Mouse (Mus musculus) left cerebral cortex, adult 9 months (tissue): ENCODE measurements at regions not wholly inside any gene's neighbourhood (a gene's known extent, or its start where the extent isn't known, plus 50 kb on each side); places are given as distances from the start of the nearest gene placed in this dataset.

Source experiments
- DNase-seq, 2 experiments: peaks; one replicate each; pipeline ENCODE4 v3.0.0; 2022; ENCODE audit warnings: low spot score in 2 of 2

DNA sequence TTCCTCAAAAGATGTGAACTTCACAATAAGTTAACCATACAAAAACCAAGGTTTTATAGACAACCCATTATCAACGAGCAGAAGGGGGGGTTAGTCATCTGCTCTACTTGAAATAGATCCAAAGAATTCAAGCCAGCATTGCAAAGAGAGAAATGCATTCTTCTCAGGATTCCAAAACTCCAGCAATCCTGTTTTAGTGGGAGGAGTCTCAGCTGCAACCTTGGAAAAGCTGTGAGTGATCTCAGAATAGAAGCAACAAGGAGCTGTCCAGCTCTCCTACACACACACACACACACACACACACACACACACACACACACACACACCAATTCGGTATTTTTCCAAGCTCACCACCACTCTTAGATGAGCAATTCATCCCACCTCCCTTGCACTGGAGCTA is 149.0 kb upstream of the BC052040 start:
- peak in 1 of 2 experiments; percentile 14 for DNase-seq

DNA sequence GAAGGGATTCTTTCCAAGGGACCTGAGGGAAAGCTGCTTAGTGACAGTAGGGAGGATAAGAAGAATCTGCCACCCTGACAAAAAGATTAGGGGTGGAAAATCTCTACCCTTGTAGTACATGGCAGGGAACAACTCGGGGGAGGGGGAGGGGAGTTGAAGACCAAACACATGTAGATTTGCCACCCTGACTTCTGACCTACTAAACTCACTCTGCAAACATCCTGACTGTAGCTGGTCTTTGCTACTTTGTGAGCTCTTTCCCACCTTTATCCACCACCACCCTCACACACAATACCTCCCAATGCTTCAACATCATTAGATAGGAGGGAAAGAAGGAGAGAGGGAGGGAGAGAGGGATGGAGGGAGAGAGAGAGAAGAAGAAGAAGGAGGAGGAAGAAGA is 140.4 kb upstream of the BC052040 start:
- DNase-seq: no peak

DNA sequence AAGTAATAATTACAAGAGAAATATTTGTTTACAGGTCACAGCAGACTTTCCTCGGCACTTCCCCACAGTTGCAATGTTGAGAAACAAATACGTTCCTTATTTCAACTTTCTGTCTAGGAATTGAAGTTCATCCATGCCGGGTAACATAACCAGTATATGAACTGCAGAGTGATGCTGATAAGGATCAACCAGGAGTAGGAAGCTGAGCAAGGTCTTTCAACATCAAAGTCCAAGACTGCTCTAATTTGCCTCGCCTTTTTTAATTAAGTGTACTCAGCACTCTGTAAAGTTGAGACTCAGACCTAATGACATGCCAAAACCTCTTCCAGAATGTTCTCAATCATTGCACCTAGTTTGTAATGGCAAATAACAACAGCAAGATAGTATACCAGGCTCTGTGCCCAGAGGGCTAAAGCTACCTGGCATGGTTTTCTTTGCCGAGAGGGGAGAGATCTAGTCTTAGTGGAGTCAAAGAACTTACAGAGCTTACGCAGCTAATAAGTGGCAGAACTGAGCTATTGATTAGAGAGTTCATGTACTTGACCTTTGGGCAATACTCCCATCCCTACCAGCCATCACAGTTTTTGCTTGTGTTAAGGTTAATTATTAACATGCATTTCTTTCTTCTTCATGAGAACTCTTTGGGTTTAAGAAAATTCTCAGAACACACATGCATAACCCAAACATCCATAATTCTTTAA is 131.6 kb upstream of the BC052040 start:
- DNase-seq: no peak

DNA sequence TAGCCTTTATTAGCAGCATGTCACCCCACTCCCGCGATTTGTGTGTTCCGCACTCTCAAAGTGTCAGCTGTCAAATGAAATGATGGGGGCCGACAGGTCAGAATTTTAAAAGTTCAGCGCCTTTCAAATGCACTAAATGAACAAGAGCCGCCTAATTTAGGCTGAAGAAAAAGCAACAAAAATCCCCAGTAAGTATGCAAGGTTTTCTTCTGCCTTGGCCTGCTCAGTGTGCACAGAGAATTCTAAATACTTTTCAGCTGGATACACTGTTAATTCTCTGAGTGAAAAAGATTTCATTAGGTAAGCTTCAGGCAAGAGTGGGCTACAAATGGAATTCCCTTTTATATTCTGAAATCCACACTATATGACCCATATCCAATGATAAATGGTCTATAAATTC is 125.9 kb upstream of the BC052040 start:
- DNase-seq: no peak

DNA sequence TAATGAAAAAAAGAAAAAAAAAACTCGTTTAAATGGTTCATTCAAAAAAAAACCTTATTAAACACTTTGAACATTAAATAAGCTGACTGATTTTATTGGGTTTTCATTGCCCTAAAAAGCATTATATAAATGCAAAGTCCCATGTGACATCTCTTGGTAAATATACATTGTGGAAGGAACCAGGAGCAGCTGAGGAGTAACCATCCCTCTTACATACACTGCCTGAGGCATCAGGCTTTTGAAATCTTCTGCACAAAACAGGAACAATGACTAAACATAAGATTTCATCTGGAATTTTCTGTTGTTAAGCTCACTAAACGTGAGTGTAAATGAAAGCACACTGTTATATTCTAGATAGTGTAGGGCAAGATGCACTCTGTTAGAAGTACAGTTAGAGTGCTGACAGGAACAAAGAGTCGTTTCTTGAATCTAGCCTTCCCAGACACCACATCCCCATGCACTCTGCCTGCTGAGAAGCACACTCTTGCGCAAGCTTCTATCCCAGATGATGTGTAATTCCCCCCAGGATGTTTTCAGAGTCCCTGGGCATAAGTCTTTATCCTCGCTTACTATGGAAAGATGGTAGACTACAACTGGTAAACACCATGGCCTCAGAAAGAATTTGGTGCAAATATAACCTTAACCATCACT is 125.0 kb upstream of the BC052040 start:
- no peak for DNase-seq

DNA sequence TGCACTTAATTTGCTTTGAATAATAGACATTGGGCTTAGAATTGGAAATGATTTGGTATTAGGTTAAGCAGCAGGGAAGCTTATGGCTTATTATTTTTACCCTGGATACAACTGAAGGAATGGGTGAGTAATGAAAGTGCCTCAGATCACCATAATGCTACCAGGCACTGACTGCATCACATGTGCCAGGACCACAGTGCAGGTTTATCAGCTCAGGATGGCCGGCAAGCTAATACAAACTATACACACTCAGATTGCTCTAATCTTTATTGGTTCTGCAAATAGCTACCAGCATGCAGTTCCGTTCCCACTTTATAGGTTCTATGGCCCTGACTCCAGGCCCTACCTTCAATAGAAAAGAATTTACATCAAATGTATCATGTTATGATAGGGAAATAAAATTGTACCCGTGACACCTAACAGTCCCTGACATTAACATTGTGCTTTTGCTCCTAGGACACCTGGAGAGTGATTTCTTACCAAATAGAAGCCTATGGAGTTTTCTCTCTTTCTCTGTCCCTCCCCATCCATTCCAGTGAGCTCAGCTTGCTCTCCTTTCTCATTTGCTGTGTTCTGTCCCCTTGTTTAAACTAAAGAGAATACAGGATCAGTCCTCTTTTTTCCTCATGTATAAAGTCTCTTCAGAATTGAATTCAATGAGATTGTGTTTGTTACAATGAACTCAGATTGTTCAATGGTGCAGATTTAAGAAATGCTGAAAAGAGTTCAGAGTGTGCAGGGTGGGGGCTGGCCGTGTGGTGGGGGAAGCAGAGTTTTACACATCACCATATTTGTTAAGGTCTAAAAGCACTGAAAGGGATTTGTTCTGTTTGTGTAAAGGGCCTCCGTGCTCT is 121.3 kb upstream of the BC052040 start:
- DNase-seq: no peak

DNA sequence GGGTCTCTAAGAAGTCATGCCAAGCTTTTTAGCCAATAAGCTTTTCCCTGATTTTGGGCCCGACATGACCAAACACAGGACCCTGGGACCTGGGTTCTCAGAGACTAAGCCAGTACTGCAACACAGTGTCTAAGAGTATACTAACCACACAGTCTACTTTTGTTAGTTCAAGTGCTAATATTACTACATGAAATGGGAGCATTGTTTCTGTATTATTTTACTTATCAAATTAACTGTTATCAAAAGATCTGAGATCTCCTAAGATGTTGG is 120.7 kb upstream of the BC052040 start:
- no peak for DNase-seq

DNA sequence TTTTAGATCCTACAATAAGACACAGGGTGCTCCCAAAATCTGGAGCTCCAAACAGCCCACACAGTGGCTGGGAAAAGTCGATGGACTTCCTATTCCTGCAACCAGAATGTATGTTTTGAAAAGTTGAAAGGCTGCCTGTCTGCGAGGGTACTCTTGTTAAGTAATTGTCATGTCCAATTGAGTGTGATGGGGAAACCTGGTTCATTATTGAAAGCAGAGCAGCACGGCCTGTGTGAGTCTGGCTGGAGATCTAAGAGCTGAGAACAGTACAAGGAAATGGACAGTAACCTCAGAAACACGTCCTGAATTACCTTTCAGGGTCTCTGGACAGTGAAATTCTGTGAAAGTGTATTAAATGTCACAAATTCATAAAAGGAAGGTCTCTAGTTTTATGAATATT is 115.3 kb upstream of the BC052040 start:
- DNase-seq: no peak

DNA sequence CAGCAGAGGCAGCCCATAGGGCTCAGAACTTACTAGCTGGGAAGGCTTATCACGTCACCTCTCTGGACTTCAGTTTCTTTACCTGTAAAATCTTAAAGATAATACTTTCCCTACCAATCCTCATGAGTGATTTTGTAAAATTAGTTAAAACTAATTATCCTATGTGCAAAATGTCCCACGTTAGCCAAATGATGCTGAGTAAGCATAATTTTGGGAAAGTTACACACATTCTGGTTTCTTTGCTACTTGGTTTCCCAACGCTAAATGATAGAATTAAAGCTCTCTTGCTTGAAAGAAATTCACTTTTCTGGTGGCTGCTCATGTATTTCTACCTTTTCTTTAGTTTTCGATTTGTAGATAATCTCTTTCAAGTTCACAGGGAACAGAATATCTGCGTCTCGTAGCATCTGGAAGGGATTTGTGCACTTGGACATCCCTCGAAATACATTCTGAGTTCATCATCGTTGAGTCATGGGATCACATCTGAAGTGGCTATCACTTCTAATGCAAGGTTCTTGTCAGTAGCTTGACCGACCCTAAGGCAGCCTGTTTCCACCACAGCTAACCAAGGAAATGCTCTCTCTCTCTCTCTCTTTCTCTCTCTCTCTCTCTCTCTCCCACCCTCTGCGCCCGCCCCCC is 114.3 kb upstream of the BC052040 start:
- no peak for DNase-seq

DNA sequence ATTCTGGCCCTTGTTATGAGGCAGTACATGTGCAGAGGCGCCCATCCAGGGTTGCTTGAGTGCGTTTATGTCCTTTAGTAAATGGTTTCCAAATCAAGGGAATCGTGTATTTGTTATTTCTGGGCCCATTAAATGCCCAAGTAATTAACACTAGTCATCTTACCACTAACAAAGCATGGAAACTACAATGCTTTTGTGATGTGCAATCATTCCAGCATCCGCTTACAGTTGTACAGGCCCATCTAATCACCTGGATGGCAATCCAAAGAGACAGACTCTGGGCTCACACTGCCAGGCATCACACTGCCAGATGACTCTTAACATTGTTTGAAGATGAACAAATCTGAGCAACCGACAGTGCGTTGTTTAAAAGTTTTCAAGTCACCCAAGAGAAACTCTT is 113.6 kb upstream of the BC052040 start:
- no peak for DNase-seq

DNA sequence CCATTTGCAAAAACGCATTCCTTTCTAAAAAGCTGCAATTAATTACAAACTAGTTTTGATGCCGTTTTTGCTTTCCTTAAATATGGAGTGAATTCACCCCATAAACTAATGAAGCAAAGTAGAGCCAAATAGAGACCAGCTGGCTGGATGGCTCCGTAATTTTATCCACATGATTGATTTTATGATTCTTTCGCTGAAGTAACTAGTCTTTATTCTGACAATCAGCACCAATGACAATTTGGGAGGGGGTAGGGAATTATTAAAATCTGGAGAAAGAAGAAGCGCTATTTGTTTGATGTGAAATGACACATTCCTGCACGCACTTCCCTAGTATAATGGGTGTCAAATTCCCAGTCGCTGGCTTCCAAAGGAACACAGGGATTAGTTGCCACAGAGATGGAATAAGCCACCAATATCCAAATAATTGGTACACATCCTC is 113.0 kb upstream of the BC052040 start:
- no peak for DNase-seq

DNA sequence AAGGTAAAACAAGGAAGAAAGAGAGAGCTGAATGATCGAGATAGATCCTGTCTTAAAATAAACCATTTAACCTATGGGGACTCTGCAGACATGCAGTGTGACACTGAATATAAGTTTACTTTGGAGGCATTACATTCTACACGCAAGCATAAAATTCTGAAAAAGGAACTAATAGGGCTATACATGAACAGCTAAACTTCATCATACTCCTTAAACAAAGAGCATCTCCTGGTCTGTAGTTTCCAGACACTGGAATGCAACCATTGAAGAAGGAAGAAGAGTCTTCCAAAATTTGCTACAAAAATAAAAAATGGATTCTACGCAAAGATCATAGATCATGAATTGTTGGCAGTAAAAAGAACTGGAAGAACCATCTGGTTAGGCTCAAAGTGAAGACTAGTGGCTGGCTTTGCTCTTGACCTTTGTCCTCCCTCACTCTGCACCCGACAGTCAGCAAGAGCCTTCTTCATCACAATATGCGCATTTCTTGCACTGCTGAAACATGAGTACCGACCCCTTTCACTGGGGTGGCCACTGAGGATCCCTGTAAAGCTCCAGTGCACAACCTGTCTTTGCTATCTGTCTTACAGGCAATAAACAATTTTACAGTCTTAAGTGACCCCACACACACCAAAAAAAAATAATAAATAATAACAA is 112.2 kb upstream of the BC052040 start:
- DNase-seq: no peak

DNA sequence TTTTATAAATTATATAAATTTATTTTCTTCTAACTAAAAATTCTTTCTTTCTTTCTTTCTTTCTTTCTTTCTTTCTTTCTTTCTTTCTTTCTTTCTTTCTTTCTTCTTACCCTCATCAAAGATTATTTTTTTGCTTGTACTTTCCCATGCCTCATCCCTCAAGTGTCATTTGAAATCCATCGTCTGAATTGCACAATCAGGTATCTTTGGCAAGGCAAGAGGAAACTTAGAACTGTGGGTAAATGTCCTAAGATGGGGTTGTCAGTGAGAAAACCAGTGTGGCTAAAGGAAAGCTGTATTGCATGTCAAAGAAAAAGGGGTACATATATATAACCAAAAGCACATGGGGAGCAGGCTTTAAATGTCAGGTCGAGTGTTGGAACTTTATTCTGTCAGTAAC is 109.1 kb upstream of the BC052040 start:
- DNase-seq: no peak

DNA sequence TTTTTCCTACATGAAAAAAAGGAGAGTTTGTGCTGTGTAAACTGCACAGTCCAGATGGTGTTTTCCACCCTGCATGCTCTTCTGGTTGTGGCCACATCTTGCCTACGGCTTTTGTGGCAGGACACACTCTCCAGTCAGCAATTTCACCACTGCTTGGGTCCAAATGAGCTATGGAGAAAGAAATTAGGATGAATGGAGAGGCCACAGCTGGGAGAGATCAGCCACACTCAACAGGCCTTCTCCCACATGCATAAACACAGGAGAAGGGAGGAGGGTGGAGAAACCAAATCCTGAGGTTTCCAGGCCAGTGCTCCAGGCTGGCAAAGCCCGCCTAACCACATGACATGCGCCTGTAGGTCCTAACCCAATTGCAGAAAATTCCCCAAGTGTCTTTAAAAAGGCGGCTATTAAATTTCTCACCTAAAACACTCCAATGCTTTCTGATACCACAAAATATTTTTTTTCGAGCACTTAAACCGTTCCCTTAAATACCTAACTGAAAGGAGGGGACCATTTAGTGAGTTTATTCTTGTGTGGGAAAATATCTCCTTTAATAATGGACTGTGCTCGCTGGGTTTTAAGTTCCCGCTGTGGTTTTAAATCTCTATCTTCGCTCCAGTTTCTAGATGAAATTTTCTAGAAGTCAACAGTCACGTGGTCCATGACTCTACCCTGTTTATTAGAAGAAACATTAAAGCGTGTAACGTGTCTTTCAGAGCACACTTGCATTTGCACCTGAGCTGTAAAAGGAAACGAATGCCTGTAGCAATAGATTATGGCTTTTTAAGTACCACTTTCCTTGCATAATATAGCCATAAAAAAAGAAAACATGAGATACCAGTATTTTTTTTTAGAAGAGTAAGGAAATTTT is 97.9 kb upstream of the BC052040 start:
- DNase-seq: no peak

DNA sequence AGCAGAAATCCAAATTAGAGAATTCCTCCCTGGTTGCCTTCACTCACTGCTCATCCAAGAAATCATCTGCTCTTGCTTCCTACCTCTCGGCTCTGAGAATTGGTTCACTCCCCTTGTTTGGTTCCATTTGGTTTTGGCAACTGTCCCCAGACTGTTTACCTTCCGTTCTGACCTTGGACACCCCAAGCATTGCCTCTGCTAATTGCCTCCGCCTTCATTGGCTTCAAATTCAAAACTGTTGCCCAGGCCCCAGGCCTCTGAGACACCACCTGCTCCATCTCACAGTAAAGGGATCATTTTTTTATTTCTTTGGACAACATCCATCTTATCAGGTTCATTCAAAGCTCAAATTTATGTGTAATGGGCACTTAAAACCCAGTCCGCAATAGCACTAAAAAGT is 93.1 kb upstream of the BC052040 start:
- DNase-seq: no peak

DNA sequence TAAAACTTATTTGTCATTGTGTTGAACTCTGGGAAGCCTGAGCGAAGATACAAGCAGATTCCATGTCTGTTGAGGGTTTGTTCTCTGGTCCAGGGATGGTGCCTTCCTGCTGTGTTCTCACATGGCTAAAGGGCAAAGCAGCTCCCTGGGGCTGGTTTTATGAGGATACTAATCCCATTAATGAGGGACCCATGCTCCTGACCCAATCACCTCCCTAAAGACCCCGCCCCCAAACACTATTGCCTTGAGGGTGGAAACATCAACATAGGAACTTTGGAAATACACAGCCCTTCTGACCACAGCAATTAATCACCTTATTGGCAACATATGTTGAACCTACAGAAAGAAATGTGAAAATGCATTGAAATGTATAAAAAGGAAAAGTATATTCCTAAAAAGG is 88.5 kb upstream of the BC052040 start:
- no peak for DNase-seq

DNA sequence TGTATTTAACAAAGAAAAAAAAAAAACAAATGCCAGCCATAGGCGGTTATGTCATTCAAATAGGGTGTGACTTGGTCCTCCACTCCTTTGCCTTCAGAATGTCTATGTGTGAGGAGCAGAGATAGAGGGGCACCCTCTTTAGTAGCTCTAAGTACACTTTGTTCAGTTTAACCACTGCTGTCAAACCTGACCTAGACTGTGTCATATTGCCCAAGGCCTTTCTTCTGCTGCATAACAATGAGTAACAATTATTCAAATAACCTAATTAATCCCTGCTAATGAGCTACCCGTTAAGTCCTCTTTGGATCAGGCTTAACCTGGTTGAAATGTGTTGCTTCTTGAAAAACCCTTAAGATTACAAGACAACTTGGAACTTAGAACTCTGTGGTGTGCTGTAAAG is 81.6 kb upstream of the BC052040 start:
- DNase-seq: no peak

DNA sequence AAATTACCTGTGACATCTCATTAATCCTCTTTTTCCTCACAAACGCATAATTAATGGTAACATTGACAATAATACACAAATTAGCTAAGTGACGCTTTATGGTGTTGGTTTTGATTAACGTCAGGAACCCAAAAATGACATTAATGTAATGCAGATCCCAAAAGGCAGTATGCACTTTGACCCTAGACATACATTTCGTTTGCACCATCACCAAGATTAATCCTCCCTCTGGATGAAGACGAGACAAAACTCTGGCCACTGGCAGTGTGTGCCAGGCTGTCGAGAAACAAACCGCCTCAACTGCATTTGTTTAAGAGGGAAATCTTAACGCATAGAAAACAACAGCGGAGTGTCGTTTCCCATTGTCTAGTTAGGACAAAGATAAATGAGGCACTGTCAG is 72.0 kb upstream of the BC052040 start:
- DNase-seq: no peak

DNA sequence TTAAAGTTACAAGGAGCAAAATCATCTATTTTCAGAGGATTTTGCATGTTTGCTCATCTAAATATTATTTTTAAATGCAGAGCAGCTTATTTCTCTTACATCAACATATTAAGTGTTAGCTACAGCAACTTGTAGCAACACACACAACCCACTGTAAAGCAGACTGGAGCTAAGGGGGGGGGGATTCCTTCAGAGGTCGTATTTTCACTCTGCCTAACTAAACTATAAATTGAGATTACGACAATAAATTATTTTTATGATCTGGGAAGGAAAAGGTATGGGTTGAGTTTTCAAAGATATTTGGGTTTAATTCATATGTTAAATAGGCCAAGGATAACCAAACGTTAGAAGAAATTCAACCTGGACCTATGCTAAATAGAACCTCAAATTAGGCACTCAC is 70.4 kb upstream of the BC052040 start:
- DNase-seq: no peak

DNA sequence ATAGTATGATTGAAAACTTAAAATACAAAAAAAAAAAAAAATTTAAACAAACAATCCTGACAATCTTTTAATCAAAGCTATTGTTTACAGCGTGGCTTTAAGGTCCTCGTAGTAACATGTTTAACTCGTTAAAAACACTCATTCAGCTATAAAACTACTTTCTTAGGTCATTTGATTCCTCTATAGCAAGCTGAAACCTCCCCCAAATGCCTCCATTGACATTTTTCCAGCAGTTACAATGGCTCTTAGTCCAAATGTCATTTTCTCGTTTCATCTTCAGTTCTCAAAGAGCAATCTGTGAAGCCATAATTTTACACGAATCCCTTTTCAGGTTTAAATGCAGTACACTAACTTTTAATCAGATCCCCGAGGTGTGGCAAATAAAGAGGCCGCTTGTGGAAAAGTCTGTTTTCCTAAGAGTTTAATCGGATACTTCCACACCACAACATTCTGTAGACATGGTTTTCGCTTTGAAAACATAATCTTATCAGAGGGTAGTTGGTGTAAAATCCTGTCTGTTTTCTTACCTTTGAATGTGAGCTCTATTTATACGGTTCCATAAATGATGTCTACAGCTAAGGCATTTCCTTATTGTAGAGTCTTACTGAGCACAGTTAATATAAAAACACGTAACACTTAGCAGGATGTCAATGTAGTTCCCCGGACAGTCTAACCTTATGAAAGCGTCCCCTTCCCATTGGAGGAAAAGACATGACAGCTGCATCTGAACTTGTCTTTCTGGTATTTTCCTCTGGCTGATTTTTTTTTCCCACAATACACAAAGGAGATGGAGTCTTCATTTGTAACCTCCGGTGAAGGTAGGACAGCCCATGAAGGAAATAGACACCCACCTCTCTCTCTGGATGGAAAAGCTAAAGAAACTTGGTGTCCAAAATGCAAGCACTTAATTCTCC is 69.6 kb upstream of the BC052040 start:
- no peak for DNase-seq
